Mouse (Mus musculus): ENCODE results near the gene Tat. TPM values are rescaled to one million over a fixed set of nuclear protein-coding genes. Genes with fewer than 3 reads are reported as not detected.

Tat gene
- total RNA-seq, 2 experiments from 2014 or later, result not detected

DNA sequence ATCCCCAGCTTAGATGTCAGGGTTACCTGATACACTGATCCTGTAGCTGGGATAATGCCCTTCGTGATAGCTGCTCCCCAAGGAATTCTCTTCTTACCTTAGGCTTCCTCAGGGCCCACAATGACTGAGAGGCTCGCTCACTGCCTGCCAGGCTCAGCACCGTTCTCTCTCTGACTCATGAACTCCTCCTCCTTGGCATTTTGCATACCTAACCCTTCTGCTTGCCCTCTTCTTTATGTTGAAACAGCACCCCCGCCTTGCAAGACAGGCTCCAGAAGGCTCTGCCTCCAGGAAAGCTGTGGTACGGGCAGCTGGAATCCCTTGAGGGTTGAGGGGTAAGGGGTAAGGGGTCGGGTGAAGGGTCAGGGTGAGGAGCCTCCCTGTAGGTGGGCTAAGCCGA lies 49.0 kb downstream of the Tat start:
- DNase-seq, result no peak
- intact Hi-C loops (cut with DNase I), result no loop called here

DNA sequence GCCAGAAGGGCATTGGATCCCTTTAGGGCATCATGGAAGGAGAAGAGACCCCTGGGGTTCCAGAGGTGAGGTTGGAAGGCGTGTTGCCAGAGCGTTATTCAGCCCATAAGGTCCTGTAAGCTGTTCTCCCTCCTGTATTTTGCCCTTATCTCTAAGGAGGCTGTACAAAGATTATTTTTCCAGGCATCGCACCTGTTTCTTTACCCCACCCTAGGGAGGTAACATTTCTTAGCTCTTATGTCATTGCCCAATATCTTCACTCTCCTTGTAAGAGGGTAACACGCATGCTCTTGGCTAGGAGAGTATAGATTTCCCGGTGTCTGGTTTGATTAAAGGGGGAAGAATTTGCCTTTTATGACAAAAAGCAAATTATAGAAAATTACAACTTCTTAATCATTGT lies 49.4 kb downstream of the Tat start, which contains the start of gene Chst4:
Gene Chst4, minus strand, starts transcription at position 82 of the 400 bp plus-strand sequence.
- DNase-seq, result no peak
- intact Hi-C loops (cut with DNase I), result no loop called here

DNA sequence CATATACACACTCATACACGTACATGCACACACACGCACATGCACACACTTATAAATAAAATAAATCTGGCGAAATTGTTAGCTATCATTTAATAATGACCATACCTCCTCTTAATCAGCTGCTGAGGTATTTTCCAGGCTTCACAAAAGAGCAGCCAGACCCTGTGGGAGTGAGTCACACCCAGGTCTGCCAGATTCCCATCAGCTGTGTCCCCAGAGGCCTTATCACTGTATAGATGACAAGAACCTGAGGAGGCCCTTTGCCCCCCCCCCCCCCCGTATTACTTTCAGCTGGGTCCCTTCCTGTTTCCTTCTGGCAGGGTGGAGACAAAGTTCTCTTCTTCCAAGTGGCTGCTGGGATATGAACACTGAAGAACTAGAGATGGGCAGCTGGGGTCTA lies 50.3 kb downstream of the Tat start:
- intact Hi-C loops (cut with DNase I), result no loop called here
- no peak for DNase-seq

Other genes starting within 250 kb of the Tat start
- gene Ap1g1, start 211.9 kb upstream of the Tat start, total RNA-seq (2021), result 100 to 1,000 TPM; 110 to 116 TPM
- gene Phlpp2, start 121.9 kb upstream of the Tat start, total RNA-seq (2021), result 10 to 100 TPM; 28.2 to 31.7 TPM
- gene Marveld3, start 28.2 kb upstream of the Tat start, total RNA-seq (2021), result under 1 TPM; 0.18 to 0.24 TPM
- not detected for gene Chst4, start 49.3 kb downstream of the Tat start, total RNA-seq (2021)
- 10 to 100 TPM; 16.4 to 17.3 TPM for gene Zfp612, start 89.3 kb downstream of the Tat start, total RNA-seq (2021)
- not detected for gene Gm21964, start 110.8 kb downstream of the Tat start, total RNA-seq (2021)
- not detected for gene Gm17720, start 112.3 kb downstream of the Tat start, total RNA-seq (2021)
- gene Calb2, start 177.8 kb downstream of the Tat start, total RNA-seq (2021), result 10 to 100 TPM; 25.8 to 44.1 TPM
- gene Cmtr2, start 225.2 kb downstream of the Tat start, total RNA-seq (2021), result 1 to 10 TPM; 8.1 to 8.6 TPM

Data from left cerebral cortex, postnatal 4 days (tissue).